Mouse (Mus musculus): Measurements from ENCODE around the gene Fam166a.
A peak's percentile ranks its signal among the peaks of the same experiment; 100 is the strongest.

Gene Fam166a

GRCm38 (mm10) chr2:25240723-25241437 is 22.3 kb downstream of the Fam166a start:
- no peak for TF ChIP-seq GATA4 (IDR thresholded peaks at IDR 0.05; ENCODE audit: insufficient replicate concordance, low read length)

DNA sequence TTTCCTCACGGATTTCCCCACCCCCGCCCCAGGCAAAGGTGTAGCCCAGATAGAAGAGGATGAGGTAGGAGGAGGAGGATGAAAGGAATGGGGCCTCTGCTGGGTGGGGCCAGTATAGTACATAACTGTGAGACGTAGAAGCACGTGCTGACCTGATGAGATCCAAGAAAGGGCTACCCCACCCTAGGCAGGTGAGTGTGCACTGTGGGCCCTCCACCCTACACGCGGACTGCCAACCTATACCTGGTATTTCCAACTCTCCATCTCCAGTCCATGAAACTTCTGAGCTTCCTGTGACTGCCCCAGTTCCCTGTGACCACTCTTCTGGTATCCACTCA is 22.9 kb downstream of the Fam166a start:
- TF ChIP-seq GATA4 (IDR thresholded peaks at IDR 0.05; ENCODE audit: insufficient replicate concordance, low read length), result no peak

DNA sequence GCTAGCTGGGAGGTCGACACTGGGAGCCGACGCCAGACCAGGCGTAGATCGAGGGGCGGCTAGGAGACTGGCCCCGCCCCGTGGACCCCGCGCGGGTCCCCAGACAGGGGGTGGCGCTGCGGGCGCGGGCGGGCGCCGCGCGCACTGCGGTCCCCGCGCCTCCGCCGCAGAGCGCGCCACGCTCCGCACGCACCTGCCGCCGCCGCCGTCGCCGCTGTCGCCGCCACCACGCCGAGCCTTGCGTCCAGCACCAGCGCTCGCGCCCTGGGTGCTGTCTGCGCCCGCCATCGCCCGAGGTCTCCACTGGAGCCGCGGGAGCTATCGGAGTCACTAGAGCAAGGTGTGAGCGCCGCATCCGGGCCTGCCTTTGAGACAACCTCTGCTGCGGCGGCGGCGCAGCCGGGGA is 23.6 kb downstream of the Fam166a start, which contains the start of the genes Rnf208 and Cysrt1:
TSS of gene Rnf208 (plus strand) at position 155 of the 406 bp plus-strand sequence.
TSS of gene Cysrt1 (minus strand) at position 352 of the 406 bp plus-strand sequence.
- TF ChIP-seq GATA4 (IDR thresholded peaks at IDR 0.05; ENCODE audit: insufficient replicate concordance, low read length), result no peak

DNA sequence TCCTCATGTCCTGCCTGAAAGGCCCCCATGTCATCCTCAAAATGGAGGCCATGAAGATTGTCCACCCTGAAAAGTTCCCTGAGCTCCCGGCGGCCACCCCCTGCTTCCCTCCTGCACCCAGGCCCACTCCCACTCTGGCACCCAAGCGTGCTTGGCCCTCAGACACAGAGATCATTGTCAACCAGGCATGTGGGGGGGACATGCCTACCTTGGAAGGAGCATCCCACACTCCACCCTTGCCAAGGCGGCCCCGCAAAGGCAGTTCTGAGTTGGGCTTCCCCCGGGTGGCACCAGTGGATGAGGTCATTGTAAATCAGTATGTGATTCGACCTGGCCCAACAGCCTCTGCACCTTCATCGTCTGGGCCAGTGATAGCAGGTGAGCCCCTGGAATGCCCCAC is 24.8 kb downstream of the Fam166a start:
- TF ChIP-seq GATA4 (IDR thresholded peaks at IDR 0.05; ENCODE audit: insufficient replicate concordance, low read length), result no peak

- no peak for TF ChIP-seq GATA4 (IDR thresholded peaks at IDR 0.05; ENCODE audit: insufficient replicate concordance, low read length)
Measured at GRCm38 (mm10) chr2:25244144-25244543, 25.6 kb downstream of the Fam166a start.

GRCm38 (mm10) chr2:25246183-25247072 is 27.9 kb downstream of the Fam166a start, which contains the start of gene AL732309.1:
AL732309.1 (minus strand) TSS chr2:25246863.
- TF ChIP-seq GATA4 (IDR thresholded peaks at IDR 0.05; ENCODE audit: insufficient replicate concordance, low read length), result no peak

DNA sequence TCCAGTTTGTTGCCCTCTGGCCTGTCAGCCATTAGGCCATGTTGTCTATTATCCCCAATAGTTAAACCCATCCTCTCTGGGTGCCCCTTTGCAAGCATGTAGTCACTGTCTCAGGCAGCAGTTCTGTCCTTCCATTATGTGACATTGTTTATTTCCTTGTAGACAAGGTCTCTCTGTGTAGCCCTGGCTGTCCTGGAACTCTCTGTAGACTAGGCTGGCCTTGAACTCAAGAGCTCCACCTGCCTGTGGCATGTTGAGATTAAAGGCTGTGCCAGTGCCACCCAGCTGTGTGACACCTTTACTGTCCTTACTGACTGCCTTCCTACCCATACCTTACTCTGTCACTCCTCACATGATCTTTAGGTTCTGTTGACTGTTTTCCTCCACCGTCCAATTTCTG is 33.8 kb downstream of the Fam166a start:
- no peak for TF ChIP-seq GATA4 (IDR thresholded peaks at IDR 0.05; ENCODE audit: insufficient replicate concordance, low read length)

DNA sequence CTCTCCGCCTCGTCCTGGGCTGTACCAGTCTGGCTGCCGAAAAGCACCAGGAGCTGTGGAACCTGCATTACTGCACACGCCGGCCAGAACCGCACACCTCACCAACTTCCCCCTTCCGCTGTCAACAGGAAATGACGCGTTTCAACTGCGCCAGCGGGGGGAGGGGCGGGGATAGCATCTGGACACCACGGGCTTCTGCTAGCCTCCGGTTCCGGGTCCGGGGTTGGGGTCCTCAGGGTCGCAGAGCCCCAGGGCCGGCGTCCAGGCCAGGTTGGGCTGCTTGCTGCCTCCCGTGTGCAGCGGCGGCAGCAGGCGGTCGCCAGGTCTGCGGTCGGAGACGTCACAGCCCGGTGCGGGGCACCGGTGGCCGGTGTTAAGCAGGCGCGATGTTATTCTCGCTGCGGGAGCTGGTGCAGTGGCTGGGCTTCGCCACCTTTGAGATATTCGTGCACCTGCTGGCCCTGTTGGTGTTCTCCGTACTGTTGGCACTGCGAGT is 36.8 kb downstream of the Fam166a start, which contains the start of gene Tmem203:
TSS of gene Tmem203 (plus strand) at position 156 of the 496 bp plus-strand sequence.
- no peak; the same call in 1 of the 2 replicates for TF ChIP-seq GATA4 (IDR thresholded peaks at IDR 0.05; ENCODE audit: insufficient replicate concordance, low read length)

DNA sequence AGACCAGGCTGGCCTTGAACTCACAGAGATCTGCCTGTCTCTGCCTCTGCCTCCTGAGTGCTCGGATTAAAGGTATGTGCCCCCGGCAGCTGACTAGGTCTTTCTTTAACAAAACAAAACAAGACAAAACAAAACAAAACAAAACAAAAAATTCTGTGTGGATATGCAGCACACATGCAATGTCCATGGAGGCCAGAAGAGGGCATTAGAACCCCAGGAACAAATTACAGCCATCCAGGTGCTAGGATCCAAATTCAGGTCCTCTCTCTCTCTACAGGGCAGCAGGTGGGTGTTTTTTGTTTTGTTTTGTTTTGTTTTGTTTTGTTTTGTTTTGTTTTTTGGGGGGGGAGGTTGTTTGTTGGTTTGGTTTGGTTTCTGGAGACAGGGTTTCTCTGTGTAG is 40.3 kb downstream of the Fam166a start:
- TF ChIP-seq GATA4 (IDR thresholded peaks at IDR 0.05; ENCODE audit: insufficient replicate concordance, low read length), result no peak

DNA sequence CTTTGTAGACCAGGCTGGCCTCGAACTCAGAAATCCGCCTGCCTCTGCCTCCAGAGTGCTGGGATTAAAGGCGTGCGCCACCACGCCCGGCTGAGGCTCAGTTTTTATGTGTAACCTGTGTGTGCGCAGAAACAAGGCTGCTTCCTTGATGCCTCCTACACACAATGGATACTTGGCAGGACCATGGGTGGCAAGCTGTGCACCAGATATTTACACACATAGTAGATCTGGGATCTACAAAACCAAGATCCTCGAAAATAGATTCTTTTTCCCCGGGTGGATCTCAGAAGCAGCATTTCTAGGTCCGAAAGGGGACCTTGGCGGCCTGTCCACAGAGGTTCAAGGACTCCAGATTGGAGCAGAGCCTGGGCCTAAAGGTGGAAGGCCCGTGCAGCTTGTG is 43.3 kb downstream of the Fam166a start:
- TF ChIP-seq GATA4 (IDR thresholded peaks at IDR 0.05; ENCODE audit: insufficient replicate concordance, low read length), result no peak

- peak; percentile 29; the same call in 1 of the 2 replicates for TF ChIP-seq GATA4 (IDR thresholded peaks at IDR 0.05; ENCODE audit: insufficient replicate concordance, low read length)
Measured at GRCm38 (mm10) chr2:25262291-25262767, 43.8 kb downstream of the Fam166a start, which contains the start of gene Tprn. Tprn (plus strand) TSS chr2:25262618.

GRCm38 (mm10) chr2:25262795-25263622 is 44.5 kb downstream of the Fam166a start:
- TF ChIP-seq GATA4 (IDR thresholded peaks at IDR 0.05; ENCODE audit: insufficient replicate concordance, low read length), result no peak

DNA sequence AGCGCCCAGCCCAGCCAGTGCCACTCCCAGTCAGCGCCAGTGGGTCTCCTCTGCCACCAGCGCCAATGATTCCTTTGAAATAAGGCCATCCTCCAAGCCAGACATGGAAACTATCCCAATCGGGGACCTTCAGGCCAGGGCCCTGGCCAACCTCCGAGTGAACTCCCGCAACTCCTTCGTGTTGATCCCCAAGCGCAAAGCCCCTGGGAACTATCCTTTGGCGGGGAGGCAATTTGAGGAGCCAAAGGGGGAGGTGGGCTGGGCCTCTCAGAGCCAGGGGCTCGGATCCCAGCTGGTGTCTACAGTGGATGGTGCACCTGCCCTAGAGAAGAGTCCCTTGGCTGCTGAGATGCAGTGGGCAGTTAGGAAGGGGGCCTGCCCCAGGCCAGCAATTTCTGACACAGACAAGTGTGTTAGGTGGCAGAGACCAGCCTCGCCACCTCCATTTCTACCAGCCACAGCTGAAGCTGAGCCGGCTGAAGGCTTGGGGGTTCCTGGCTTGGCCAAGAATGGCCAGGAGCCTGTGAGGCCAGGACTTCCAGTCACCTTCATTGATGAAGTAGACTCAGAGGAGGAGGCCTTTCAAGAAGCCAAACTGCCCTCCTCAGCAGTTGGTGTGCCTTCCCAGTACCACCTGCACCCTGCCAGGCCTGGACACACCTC is 45.2 kb downstream of the Fam166a start:
- no peak for TF ChIP-seq GATA4 (IDR thresholded peaks at IDR 0.05; ENCODE audit: insufficient replicate concordance, low read length)

DNA sequence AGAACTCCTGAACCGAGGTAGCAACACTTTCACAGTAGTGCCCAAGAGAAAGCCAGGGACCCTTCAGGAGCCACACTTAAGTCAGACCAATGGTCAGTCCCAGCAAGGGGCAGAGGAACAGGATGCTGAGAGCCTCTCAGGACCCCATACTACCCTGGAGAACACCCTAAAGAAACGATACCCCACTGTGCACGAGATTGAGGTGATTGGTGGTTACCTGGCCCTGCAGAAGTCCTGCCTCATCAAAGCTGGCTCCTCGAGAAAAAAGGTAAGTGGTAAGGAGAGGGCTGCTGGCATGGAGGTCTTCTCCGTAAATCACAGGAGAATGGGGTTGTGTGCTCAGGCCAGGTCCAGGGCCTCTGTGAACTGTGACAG is 45.7 kb downstream of the Fam166a start:
- no peak for TF ChIP-seq GATA4 (IDR thresholded peaks at IDR 0.05; ENCODE audit: insufficient replicate concordance, low read length)

Data from liver, adult (tissue).